Mouse (Mus musculus): ENCODE data around the gene Gm5426.
"Not testable (repeated sequence)": the region's sequence is repeated elsewhere in the genome, so short reads cannot be mapped to it uniquely, and the experiment has no call there.

Gene Gm5426

DNA sequence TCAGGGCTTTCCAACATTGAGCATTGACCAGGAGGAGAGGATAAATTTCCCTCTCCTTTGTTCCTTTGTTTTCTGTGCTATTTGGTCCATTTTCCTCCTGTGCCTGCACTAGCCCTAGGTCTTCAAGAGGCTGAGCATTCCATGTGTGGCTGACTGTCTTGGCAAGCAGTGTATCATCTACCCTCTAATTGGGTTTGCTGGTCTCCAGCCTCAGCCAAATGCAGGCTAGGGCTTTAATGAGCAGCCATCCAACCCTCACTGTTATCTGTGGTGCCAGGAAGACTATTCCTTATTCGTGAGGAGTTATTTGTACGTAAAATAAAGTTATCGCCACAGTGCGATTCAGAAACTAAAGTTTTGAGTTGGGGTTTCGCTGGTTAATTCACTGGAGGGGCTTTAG, 2.2 kb downstream of the Gm5426 start:
- no peak for DNase-seq (ENCODE audit: low read depth, low spot score)

DNA sequence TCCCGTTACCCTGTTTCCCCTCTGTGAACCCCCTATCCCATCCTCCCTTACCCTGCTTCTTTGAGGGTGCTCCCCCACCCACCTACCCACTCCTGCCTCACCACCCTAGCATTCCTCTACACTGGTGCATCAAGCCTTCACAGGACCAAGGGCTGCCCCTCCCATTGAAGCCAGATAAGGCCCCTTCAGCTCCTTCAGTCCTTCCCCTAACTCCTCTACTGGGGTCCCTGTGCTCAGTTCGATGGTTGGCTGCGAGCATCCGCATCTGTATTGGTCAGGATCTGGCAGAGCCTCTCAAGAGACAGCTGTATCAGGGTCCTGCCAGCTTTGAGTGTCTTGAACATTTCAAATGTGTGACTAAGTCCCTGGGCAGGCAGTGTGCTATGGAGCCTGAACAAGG, 2.9 kb downstream of the Gm5426 start:
- DNase-seq (ENCODE audit: low read depth, low spot score) = not testable (repeated sequence)

DNA sequence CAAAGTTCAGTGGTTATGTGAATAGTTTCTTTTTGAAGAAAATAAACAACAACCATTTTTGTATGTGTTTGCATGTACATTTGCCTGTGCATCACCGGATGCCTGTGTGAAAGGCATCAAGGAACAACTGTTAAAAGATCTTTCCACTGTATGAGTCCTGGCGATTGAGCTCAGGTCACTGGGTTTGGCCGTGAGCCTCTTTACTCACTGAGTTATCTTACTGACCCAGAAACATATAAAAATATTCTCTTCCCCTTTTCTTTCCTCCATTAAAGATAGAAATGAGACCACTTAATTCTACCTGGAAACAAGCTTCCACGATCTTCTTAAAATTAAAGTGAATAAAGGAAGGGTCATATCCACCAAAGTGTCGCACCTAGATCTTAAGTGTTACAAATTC, 10.2 kb downstream of the Gm5426 start:
- DNase-seq (ENCODE audit: low read depth, low spot score) = no peak

DNA sequence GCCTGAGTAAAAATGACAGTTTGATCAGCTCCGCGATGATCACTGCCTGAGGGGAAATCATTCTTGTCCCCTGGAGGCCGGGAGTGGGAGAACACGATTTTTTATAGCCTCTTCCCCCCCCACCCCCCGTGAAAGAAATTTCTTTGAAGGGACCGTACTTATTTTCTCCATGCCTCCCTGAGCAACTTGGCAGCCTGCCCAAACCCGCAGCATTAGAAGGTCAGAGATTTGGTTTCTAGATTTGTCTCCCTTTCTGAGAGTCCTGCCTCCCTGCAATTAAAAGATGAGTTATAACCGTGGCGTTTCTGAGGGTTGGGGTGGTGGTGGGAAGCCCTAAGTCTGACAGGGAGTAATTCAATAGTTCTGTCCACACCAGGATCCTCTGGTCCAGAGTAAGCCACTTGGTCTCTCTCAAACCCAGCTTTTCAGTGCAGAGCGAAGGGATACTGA, 11.9 kb downstream of the Gm5426 start:
- DNase-seq (ENCODE audit: low read depth, low spot score) = no peak

DNA sequence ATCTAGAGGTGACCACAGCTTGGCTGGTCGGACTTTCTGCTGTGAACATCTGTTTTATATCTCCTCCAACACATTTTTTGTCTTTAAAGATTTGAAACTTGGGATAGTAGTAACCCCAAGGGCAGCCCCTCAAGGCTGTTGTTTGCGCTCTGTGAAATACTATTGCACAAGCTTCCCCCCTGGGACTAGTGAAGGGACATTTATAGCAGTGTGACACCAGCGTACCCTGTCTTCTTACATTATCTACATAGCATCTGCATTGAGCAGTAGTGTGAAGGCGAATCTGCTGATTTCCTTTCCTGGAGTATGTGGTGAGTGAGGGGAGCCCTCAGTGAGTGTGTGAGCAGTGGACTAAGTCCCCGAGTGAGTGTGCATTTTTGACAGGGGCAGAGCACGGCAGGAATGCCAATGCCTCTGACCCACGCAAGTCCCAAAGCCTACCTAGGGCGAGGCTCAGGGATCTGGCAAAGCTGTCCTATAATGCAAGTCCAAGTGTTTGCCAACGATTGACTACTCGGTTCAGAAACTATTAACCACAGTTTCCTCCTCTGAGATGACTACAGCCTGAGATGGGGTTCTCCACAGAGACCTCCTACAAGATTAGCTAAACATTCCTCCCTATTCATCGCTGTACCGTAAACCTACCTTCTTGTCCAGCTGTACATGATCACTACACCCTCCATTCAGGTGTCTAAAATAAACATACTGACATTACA, 14.2 kb downstream of the Gm5426 start:
- DNase-seq (ENCODE audit: low read depth, low spot score) = no peak

DNA sequence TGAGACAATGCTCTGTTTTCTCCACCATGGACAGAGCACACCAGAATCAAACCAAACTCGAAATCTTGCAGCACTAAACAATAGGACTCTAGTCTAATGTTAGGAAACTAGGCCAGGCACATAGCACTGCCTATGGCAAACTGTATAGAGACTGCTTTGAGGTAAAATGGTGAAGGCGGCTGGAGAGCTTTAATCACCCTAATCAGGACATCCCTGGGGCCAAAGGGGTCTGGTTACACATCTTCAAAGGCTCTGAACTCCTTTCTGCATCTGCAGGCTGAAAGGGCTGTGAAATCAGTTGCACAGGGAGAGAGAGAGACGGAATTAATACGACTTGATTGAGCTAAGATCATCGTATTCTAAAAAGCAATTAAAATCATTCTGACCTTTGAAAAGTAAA, 16.9 kb downstream of the Gm5426 start:
- no peak for DNase-seq (ENCODE audit: low read depth, low spot score)

DNA sequence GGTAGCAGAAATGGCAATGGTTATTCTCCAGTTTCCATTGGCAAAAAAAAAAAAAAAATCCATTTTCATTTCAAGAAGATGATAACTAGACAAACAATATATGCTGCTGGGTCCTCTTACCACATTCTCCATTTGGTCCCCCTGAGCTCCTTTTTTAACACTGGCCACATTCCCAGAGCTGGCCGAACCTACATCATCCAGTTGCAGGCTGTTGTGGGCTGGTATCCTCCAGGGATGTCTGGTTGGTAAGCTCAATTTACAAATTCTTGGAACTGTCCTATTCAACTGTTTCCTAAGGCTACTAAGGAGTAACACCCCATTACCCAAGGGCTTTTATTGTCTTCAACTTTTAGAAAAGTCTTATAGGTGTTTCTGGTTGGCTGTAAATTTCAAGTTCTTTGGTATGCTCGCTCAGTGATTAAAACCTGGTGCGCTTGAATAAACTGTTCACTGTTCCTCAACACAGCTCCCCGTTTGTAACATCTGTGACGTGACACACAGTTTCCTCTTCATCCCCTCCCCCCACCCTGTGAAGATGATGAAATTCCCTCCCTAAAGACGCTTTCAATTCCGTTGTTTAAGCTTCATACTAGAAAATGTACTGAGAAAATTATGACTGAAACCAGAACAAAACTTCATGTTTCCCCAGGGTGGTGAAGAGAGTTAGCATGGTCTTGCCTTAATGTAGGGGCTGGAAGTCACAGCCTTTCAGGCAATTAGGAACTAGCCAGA, 26.7 kb downstream of the Gm5426 start:
- DNase-seq (ENCODE audit: low read depth, low spot score) = no peak

DNA sequence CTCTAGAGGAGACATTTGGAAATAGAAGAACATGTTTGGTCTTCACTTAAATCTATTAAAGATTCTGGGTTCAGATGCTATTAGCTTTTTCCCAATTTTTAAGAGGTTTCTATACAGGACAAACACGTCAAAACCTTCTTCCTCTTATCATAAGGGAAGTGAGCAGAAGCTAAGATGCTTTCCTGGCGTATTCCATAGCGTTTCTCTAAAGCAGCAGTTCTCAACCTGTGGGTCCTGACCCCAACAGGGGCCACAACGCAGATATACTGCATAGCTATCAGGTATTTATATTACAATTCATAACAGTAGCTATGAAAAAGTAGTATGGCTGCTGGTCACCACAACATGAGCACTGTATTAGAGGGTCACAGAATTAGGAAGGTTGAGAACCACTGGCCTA, 27.4 kb downstream of the Gm5426 start:
- DNase-seq (ENCODE audit: low read depth, low spot score) = no peak

DNA sequence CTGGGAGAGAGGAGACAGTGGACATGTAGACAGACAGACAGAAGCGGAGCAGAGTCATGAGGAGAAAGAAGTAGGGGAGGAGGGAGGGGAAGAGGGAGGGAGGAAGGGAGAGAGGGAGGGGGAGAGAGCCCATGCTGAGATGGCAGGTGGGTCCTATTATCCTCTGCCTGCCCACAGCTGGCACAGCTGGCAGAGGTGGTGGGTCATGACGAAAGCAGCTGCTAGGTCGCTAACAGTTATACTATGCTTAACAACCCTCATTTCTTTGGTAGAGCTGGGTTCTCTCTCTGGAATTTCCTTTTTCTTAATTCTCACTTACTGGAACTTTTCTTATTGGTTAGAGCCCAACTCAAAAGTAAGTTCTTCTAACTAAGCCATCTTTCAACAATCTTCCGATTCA, 28.9 kb downstream of the Gm5426 start:
- no peak for DNase-seq (ENCODE audit: low read depth, low spot score)

DNA sequence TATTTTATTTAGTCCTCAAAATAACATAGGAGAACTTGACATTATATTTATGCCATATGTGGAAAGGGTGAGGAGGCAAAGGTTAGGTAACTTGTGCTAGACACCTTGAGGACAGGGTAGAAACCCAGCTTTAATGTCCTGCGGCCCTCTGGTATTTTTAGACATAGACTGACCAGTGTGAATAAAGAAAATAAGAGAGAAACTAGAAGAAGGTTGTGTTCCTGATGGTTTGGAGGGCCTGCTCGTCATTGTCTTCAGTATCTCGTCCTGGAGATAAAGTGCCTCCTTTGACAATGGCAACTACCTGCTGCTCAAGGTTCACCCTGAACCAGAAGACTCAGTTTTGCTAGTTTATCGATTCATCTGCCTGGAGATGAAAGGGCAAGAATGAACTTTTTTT, 32.6 kb downstream of the Gm5426 start:
- DNase-seq (ENCODE audit: low read depth, low spot score) = no peak

DNA sequence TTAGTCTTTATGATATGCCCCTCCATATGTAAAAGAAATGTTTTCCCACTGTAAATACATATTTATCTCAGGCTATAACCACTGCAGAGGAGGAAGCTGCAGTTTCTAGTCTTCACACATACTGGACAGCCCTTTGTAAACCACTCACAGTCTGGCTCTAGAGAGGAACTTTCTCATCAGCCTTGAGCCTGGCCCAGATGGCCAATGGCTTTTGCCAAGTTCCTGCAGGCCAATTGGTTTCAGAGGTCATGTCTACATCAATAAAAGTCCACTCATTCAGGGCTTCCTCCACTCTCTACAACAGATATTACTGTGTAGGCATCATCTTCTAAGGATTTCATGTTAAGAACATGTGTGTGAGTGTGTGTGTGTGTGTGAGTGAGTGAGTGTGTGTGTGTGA, 35.1 kb downstream of the Gm5426 start:
- DNase-seq (ENCODE audit: low read depth, low spot score) = no peak

DNA sequence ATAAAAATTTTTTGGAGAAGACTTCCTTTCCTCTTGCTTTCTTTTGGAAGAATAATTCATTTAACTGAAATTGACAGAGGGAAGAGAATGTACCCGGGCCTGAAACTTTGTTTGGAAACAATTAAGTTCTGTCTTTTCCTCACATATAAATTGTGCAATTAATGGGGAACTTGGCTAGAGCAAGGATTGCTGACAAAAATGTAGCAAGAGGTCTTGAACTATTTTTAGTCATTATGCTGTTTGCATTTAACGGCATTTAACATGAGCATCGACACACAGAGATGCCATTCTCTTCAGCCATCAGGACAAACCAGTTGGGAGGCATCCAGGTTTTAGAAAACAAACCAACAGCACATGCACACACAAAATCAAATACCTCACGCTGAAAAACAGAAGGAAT, 36.6 kb downstream of the Gm5426 start:
- no peak for DNase-seq (ENCODE audit: low read depth, low spot score)

DNA sequence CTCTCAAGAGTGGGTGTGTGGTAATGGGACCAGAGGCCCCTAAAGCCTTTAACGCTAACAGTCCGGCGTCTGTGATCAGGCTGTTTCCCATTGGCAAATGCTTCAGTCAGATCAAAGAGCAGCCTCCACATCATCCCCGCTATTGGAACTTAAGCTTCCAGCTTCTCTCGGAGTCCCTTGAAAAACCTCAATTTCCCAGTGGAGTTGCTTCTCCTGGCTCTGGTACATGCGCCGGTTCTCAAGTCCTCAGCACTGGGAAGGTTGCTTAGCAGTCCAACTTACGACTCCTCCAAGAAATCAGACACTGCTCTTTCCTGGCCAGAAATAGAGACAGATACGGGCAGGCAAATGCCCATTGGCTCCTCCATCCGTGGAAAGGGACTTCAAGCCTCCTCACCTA, 37.4 kb downstream of the Gm5426 start:
- no peak for DNase-seq (ENCODE audit: low read depth, low spot score)

DNA sequence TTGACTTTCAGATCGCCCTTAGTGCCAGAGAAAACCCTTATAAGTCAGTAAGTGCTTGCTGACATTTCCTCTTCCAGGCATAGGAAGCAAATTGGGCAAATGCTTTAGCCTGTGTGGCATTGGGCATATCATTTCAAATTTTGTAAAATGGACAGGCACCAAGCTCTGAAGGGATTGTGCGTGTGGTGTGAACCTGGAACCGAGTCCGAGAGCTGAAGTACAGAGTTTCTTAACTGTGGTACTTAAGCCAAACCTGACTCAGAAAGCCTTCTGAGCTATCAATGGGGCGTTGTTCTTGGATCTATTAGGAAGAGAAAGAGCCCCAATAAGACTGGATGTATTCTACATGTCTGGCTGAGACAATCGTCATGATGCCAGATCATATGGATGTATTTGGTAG, 40.5 kb downstream of the Gm5426 start:
- no peak for DNase-seq (ENCODE audit: low read depth, low spot score)

DNA sequence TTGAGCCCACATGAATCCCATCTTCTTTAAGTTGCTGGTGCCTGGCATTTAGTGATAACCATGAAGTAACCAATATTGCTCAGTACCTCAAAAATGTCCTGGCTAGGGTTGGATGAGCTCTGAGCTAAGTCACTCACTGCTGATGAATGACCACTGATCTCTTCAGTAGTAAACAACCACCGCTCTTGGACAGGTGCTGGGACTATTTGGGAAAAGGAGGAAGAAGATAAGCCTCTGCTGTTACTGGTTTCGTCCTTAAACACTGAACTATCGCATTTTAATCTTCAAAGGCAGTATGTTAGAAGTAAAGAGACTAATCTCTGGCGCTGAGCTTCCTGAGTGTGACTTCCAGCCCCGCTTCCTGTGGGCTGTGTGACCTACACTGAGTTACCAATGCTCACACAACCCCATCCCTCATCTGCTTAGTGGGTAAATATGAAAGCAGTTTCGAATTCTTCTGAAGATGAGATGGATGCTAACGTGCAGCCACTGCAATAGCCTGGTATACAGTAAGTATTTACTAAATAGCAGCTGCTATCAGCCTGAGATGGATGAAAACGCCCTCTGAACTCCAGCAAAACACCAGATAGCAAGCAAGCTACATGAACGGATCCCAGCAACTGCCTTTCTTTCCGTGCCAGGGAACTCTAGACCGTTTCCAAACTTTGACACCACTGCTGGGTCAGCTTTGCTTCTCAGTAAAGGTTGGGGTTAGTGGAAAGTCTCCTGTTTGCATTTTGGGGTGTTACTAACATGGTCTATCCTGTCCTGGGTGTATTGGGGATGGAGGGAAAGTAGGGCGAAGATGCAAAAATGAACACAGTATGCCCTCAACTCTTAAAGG, 44.4 kb downstream of the Gm5426 start:
- DNase-seq (ENCODE audit: low read depth, low spot score) = no peak

DNA sequence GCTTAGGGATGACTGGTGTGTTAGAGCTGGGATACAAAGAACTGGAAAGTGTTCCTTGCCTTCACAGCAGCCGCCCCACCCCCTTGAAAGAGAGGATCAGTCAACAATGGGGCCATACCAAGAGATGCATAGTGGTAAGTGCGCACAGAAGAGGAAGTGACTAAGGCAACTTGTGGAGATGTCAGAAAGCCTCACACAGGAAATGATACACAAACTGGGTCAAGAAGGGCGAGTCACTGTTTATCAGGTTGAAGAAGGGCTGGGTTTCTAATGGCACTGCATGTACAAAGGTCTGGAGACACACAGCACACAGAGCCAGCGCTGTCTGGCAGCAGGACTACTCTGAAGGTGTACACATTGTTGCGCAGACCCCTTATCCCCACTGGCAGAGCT, 45.0 kb downstream of the Gm5426 start:
- no peak for DNase-seq (ENCODE audit: low read depth, low spot score)

DNA sequence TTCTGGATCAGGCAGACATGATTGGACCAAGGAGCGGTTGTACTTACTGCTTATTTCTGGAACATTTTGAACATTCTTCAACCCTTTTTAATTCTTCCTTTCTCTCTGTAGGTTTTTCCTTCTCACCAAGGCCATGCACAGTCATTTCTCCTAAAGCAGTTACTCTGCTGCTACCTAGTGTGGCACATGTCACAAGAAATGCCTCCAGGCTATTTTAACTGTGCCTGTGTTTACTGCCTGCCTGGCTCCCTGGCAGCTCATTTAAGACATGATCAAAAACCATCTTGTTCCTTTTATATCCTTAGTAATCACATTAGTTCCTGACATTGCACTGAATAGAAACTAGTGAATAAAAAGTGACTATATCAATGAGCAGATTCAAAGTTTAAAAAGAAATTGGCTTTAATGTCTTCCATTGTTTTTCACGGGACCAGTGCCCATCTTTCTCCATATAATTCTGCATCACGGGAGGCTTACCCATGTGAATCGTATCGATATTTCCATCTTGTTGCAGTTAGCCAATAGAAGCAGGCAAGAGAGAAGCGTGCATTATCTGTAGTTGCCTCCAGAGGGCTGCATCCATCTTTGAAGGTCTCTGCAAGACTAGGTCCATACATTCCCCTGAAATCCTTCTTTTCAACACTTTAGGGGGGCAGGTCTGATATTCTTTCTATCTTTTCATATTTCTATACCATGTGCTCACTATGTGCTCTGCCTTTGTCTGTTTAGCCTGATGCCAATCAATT, 45.7 kb downstream of the Gm5426 start:
- no peak for DNase-seq (ENCODE audit: low read depth, low spot score)

DNA sequence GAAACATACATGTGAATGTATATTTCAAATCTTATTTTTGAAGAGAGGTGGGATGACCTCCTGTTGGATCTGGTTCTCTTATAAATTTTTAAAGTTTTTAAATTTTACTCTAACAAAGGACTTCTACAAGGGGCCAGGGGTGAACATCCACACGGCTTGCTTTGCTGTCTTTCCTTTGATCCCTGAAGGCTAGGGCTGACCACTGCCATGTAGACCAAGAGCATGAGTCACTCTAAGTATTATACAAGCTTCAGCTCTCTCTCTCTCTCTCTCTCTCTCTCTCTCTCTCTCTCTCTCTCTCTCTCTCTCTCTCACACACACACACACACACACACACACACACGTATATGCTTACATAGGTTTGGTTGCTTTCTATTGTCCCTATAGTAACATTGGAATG, 48.6 kb downstream of the Gm5426 start:
- DNase-seq (ENCODE audit: low read depth, low spot score) = no peak

DNA sequence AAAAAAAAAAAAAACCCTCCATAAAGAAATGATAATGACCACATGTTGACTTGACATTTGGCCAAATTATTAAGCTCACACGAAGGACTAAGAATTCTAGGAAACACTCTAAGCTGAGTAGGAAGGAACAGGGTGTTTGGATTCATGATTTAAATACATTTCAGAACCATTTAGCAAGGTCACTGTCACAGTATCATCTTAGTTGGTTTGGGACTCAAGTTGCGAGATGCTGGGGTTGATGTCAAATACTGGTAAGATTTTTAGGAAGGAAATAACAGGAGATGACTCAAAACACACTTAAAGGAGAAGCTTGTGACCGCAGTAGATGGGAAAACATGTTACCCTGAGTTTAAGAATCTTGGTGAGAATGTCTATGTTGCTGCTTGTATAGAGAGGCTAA, 49.2 kb downstream of the Gm5426 start:
- no peak for DNase-seq (ENCODE audit: low read depth, low spot score)

All from ZHBTc4 (cell line).